Mouse (Mus musculus): ENCODE results near the gene Dohh.

The Dohh gene

DNA sequence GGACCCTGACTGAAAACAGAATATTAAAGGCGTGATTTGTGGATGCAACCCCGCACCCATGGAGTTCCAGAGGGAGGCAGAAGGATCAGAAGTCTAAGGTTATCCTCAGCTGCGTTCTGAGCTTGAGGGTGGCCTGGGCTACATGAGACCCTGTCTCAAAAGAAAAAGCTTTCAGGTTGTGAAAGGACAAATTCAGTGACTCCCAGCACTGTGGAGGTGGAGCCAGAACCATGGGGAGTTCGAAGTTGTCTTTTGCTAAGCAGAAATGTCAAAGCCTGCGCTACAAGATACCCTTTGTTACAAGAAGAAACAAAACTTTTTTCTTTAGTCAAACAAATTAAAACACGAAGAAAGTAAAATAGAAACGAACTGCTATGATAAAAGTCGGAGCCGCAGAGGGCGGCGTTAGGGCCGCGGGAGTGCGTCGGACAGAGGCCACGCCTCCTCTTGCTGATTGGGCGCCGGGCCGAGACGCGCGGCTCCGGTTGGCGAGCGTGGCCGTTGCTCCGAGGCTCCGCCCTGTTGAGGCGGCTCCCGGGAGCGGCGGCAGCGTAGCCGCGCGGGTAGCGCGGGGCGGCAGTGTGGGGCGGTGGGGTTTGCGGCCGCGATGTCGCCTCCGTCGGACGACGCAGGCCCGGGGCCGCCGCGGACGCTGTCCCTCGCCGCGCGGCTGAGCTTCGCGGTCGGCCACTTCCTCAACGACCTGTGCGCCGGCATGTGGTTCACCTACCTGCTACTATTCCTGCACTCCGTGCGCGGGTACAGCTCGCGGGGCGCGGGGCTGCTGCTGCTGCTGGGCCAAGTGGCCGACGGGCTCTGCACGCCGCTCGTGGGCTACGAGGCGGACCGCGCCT lies 27.0 kb upstream of the Dohh start, which contains the start of gene Mfsd12:
Gene Mfsd12 (plus strand): TSS at position 501 of the 854 bp plus-strand sequence.
- peak; percentile 92 for DNase-seq (ENCODE audit: low spot score)

DNA sequence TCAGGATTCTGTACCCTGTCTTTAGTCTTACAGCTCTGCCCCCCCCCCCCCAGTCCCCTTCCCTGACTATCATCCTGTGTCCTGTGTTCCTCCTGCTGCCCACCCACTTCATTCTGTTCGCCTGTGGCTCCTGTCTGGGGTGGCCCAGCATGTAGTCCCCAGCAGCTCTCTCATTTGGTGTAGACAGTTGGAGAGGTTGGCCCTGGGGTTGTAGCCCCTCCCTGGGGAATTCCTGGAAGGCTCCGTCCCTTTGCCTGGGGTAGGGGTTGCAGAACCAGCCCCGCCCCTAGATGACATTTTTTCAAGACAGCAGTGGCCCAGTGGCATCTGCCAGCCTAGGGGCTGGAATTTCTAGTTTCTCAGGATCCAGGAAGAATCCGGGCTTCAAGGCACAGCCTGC lies 26.0 kb upstream of the Dohh start:
- no peak for DNase-seq (ENCODE audit: low spot score)

DNA sequence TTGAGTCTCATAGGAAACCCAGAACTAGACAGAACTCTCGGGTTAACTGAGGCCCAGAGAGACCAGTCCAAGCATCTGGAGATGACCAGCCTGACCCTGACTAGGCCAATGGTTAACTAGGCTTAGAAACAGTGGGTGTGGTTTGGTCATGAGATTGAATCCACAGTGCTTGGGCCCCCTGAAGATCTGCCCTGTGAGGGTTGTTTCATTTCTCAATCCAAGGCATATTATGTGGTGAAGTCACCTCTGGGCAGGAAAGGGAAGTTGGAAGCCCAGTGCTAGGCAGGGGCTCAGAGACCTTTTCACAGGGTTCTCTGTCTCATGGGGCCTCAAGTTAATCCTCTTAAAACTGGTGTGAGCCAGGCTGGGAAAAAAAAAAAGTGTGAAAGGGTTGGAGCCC lies 25.4 kb upstream of the Dohh start:
- no peak for DNase-seq (ENCODE audit: low spot score)

DNA sequence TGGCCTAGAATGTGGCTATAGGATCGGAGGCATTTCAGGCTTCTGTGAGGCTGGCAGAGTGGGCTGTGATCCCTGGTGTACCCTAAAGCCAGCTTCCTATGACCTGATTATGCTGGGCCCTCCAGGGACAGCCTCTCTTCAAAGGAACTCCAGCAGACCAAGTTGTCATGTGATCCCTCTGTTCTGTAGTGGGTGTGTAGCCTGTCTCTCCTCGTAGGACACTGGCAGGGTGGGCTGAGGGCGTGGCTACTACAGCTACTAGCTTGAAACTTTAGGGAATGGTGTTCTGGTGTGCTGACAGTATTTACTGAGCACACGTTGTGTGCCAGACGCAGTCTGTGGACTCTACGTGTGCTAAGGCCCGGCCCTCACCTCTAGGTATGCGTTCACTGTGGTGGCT lies 23.5 kb upstream of the Dohh start:
- no peak for DNase-seq (ENCODE audit: low spot score)

DNA sequence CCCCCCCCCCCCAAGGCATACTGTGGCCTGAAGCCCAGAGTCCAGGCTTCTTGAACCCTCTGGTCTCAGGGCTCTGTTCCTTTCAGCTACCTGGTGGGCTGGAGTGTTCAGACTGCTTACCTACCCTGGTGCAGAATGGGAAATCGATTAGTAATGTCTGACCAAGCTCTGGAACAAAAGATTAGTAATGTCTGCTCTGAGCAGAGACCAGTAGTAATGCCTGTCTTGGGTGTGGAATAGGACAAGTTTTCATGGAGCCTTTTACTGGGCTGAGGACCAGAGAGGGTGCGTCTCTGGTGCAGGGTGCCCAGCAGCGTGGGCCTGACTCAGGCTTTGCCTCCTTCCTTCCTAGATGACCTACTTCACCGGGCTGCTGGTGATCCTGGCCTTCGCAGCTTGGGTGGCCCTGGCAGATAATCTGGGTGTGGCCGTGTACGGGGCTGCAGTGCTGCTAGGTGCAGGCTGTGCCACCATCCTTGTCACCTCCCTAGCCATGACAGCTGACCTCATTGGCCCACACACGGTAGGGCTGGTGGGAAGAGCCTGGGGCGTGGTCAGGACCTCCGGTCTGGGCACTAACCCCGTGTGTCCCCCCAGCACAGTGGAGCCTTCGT lies 21.8 kb upstream of the Dohh start:
- no peak for DNase-seq (ENCODE audit: low spot score)

DNA sequence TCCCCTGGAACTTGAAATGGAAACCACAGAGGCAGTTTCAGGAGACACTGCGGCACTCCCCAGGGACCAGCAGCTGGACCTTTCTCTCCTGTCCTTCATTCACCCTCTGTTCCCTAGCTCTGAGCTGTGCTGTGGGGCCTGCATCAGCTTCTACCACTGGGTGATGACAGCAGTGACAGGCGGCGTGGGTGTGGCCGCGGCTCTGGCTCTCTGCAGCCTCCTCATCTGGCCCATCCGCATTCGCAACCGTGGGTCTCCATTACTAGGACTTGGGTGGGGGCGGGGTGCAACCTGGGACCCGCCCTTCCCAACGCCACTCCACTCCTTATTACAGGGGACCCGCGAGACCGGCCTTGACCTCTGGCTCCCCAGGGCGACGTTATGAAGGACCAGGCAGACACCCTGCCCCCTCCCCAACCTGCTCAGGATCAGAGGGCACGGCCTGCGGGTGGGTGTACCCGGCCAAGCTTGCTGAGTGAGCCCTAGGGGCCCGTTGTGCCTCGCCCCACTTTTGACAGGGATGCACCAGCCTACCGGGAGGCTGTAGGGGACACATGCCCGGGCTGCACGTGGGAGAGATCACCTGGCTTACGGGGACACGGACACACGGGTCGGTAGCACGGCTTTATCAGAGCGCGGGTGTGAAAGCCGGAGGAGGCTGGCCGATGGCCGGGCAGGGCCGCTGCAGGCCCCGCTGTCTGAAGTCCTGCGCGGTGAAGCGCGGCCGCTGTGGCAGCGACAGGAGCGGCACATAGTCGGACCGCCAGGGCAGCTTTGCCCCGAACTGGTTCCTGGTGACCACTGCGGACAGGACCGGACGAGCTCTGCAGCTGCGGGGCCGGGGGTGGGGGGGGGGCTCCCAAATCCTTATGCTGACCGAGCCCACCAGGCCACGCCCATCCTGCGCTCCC lies 20.5 kb upstream of the Dohh start:
- no peak for DNase-seq (ENCODE audit: low spot score)

DNA sequence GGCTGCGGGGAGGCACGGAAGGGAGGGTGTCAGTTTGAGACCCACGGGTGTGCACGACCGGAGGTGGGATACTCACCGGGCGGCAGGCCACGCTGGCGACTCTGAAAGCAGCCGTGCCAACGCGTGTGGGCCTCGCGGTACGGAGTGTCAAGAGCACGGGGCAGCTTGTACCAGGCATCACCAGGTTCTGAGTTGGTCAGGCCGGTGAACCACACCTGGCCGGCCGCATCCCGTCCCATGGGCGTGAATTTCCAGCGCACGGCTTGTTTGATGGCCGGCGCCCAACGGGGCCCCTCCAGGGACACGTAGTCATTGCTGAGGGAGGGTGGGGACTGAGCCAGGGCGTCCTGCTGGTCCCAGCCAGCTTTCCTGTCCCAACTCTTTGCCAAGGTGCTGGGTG lies 19.6 kb upstream of the Dohh start:
- no peak for DNase-seq (ENCODE audit: low spot score)

DNA sequence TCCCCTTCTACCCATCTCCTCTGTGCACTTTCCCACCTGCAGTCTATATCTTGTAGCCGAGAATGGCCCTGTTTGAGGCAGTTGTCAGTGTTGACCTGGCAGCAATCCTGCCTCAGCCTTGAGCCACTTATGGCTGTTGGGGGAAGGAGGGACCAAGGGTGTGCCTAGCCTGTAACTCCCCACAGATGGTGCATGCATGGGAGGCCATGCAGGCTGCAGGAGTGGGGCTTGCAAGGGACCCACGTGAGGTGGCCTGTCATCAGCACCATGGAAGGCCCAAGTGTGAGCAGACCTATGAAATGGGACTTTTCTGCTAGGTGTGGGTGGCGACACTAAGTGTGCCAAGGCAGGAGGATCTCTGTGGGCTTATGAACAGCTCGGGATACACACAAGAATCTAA lies 19.2 kb upstream of the Dohh start:
- no peak for DNase-seq (ENCODE audit: low spot score)

DNA sequence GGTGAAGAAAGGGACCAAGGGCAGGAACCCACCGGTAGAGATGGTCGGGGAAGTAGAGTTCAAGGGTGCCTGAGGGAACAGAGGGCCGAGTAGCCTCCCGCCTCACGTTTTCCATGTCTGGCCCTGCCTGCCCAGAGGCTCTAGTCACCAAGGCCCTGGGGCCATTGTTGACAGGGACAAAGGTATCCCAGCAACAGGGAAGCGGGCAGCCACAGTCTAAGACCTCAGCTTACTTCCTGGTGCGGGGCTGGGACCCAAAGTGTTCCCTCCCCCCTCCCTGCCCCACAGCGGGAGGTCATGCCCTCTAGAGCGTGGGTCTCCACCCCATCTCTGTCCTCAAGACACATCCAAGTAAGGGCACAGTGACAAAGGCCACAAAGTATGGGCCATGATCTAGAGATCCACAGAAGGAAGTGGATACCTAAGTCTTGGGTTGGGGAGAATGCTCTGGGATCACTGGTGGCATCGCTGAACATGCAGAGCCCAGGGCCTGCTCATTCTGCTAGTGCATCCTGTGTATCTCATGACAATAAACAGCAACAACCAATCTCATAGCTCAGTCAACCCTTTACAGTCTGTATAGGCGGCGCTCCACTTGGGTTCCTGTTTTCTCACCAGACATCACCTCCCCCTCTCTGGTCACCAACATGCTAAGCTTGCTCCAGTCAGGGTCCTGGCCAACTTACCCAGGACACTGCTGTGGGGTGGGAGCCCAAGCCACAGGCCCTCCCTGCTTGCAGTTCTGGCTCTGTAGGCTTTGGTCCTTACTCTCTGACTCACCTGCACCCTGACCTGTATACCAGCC lies 18.4 kb upstream of the Dohh start, which contains the start of gene 4930404N11Rik:
Gene 4930404N11Rik (minus strand): TSS at position 145 of the 805 bp plus-strand sequence.
- DNase-seq (ENCODE audit: low spot score): no peak

DNA sequence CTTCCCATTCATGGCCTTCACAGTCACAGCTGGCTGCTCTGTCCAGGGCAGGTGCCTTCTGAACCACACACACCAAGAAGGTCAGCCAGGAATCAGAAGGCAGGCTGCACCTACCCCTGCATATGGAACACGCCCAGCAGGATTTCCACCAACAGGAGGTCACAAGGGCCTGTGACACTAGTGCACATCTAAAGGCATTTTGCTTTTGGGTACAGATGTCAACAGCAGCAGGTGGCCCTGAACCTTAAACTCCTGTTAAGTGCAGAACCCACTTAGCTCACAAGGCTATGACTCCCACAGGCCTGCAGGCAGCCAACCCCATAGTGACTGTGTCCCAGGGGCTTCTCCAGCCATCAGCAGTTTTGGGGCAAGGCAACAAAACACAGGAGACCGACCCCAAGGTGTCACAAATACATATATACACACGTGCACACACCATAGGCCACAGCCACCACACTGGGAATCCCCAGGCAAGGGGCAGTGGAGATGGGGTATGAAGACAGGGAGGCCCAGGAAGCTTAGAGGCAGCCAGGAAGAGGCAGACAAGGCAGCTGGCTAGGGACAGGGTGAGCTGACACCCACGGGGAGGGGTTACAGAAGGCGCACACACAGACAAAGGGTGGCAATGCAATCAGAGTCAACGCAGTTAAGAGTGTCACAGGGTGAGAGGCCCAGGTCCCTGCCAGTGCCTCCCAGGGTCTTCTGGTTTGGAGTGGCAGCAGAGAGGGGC lies 17.6 kb upstream of the Dohh start:
- DNase-seq (ENCODE audit: low spot score): no peak

DNA sequence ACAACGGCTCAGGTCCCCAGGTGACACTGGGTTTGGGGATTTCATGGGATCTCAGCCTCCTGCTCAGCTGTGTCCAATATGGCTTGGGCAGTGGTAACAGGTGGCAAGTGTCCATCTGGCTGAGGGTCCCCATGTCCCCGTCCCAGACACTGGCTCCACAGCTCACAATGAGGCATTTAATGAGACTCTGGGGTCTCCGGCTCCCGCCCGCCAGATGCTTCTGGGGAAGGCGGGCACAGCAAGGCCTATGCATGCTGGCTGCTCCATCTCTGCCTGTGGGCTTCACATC lies 17.1 kb upstream of the Dohh start:
- DNase-seq (ENCODE audit: low spot score): no peak

DNA sequence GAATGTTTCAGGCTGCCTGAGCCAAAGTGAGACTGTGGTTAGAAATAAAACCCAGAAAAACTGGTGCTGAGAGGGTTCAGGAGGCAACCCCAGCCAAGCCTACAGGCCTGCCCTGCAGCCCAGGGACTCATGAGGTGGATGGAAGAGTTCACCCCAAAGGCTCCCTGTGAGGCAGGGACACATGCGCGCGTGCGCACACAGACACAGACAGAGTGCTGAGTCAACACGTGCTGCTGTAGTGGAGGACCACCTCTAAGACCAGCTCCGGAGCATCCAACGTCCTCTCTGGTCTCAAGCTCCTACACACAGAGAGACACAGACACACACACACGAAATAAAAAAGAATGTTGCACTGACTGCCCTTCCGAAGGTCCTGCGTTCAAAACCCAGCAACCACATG lies 8.9 kb upstream of the Dohh start:
- no peak for DNase-seq (ENCODE audit: low spot score)

DNA sequence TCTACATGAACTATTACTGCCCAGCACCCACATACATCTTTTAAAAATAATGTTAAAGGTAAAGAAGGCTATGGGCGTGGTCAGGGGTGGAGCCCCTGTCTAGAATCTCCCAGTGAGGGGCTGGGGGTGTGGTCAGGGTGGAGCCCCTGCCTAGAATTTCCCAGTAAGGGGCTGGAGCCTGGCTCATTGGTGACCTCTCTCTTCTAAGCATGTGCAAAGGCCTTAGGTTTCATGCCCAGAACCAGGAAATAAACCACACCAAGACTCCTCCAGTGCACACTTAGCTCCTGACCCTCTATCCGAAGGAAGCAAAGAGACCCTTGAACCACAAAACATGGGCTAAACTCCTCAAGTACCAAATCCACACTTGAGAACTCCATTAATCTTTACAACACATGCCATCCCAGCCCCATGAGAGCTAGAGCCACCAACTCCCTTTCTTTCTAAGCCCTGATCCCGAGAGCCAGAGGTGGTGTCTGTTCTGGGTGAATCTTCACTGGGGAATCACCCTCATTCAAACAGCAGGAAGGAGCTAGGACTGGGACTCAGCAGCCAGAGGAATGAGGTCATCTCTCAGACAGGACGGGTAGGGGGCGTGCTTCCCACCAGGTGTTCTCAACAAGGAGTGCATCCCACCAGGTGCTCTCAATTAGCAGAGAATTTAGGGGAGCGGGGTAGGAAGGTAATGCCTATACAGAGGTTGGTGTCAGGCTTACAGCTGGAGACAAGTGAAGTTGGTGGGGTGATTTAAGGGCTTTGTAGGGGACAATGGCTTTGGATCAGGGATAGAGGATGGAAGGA lies 7.5 kb upstream of the Dohh start:
- no peak for DNase-seq (ENCODE audit: low spot score)

DNA sequence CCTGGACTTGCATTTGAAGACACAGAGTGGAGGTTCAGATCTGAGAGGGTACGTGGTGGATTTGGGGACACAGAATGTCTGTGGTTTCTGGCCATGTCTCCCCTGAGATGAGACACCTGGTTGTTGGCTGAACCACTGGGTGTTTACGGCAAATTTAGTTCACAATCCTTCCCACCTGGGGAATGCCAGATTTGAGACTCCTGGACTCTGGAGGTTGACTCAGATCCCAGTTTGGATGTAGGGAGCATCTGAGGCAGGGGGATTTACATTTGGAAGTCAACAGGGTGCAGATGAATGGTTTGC lies 6.9 kb upstream of the Dohh start:
- no peak for DNase-seq (ENCODE audit: low spot score)

DNA sequence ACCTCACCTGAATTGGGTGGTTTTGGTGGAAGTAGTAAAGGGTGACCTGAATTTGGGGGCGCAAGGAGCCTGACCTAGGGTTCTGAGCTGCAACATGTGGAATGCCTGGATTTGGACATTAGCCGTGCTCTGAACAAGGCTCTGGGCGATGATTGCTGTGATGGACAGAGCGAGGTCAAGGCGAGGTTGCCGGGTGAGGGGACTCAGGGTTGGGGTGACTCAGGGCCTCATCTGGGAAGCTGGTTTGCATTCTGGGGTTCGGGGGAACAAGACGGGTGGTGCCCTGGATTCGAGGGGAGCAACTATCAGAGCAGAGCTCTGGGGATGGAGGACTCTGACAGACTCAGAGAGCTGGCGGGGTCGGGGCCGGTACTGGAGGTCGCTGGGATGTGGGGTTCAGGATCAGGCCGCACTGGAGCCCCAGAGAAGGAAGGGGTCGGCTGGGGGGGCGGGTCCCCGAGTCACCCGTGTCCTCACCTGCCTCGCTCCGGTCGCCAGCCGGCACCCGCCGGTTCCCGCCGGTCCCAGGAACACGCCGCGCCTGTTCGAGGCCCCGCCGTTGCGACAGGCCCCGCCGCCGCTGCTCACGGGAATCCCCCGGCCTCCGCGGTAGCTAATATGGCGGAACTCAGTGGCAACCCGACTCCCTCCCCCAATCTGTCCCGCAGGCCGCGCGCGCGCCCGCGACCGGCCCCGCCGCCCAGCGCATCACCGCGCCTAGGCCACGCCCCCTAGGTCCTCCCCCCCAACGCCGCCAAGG lies 6.3 kb upstream of the Dohh start, which contains the start of gene Fzr1:
Gene Fzr1 (minus strand): TSS at position 724 of the 760 bp plus-strand sequence.
- no peak for DNase-seq (ENCODE audit: low spot score)

DNA sequence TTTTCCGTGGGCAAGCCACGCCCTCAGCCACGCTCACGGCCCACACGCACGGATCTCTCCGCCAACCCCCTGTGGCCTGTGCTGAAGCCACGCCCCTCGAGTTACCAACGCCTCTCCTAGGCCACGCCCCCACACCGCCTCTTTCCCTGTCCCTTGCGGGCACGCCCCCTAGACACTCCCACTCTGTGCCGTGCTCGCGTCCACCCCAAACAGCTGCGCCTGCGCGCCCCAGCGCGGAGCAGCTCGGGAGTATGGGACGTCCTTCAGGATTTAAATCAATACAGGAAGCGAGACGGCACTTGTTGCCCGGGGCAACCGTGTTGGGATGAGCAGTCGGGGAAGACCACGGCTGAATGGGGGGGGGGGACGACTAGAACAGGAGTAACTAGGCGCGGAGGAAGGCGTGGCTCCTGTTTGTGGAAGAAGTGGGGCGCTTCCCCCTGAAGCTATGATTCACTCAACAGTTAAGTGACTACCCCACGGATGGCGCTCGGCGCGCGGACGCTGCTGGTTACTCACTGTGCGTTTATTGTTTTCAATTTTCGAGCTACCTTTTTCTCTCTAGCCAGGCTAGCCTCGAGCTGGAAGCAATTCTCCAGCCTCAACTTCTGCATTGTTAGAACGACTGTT lies 5.6 kb upstream of the Dohh start:
- peak; percentile 100 for DNase-seq (ENCODE audit: low spot score)

DNA sequence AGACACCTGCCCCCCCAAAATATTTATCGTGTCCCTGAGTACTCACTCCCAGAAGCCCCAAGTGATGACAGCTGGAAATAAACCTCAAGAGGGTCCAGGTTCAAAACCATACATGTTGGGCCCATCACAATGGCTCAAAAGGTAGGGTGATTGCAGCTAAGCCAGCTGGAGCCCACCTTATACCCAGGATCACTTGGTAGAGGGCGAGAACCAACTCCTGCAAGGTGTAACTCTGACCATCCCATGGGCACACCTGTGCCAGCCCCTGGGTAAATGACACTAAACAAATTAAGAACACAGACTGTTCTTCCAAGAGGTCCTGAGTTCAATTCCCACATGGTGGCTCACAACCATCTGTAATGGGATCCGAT lies 5.1 kb upstream of the Dohh start:
- DNase-seq (ENCODE audit: low spot score): no peak

DNA sequence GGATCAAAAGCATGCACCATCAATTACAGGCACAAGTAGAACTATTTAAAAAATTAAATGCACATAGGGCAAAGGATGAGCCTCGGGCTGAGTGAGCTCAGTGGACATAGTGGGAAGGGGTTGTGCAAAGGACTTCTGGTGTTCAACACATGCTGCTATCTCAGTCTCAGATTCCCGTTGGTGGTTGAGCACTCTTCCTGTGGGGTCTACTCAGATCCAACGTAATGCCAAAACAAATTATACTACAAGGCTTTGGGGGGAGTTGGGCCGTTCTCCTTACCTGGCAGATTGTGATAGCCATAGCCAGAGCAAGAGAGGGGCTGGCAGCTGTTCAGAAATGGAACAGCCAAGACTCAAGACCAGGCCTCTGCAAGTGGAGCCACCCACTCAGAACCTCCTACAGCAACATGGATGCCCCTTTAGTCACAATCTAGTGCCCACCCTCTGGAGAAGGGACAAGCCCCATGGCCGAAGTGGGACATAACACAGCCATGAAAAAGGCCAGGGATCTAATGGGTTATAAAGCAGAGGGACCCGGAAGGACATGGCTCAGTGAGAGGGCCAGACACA lies 4.3 kb upstream of the Dohh start:
- DNase-seq (ENCODE audit: low spot score): no peak

DNA sequence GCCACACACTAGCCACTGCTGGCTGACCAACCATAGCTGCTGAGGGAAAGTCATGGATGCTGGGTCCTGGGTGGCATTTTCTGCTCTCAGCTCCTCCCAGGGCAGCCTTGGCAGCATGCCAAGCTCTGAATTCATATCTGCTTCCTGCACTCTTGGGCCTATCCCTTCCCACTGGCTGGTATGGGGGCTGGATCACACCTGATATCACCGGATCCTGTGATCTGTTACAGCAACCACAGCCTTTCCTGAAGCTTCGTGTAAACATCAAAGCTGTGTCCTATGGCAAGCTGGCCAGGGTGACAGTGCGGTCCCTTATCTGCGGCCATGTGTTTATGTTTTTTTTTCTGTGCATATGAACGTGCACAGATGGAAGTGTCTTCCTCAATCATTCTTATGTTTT lies 2.2 kb upstream of the Dohh start:
- no peak for DNase-seq (ENCODE audit: low spot score)

Data from layer of hippocampus, adult 11-12 months (tissue).